Mouse (Mus musculus) E14TG2a.4 (cell line): ENCODE results near the gene Sap30.
"Not testable (repeated sequence)": the region's sequence is repeated elsewhere in the genome, so short reads cannot be mapped to it uniquely, and the experiment has no call there.

Source experiments
- H3K27me3 ChIP-seq: 2 replicates; pipeline ENCODE4 v1.6.1; 2014; ENCODE audit warnings: low read length, control low read depth; ENCODE audit not compliant: insufficient read depth
- H3K36me3 ChIP-seq: 2 replicates; pipeline ENCODE4 v1.6.1; 2014; ENCODE audit warnings: low read length, control low read depth; ENCODE audit not compliant: insufficient read depth
- H3K4me1 ChIP-seq: replicated peaks from 2 replicates; pipeline ENCODE4 v1.6.1; 2014; ENCODE audit warnings: low read depth, low read length, control low read depth
- H3K4me3 ChIP-seq: replicated peaks from 2 replicates; pipeline ENCODE4 v1.5.1; 2014; ENCODE audit warnings: mild to moderate bottlenecking, low read length
- H3K9me3 ChIP-seq: 2 replicates; pipeline ENCODE4 v1.6.1; 2014; ENCODE audit warnings: low read length, control low read depth
- CTCF ChIP-seq: conservative IDR thresholded peaks from 2 replicates; pipeline ENCODE4 v1.5.1; 2014; ENCODE audit warnings: low read length
- NANOG ChIP-seq: IDR thresholded peaks from 2 replicates; pipeline ENCODE4 v1.6.1; 2014; ENCODE audit warnings: borderline replicate concordance, low read length, mixed read lengths
- POU5F1 ChIP-seq: IDR thresholded peaks from 2 replicates; pipeline ENCODE4 v1.6.1; 2014; ENCODE audit warnings: low read length, borderline replicate concordance

Sap30 gene

DNA sequence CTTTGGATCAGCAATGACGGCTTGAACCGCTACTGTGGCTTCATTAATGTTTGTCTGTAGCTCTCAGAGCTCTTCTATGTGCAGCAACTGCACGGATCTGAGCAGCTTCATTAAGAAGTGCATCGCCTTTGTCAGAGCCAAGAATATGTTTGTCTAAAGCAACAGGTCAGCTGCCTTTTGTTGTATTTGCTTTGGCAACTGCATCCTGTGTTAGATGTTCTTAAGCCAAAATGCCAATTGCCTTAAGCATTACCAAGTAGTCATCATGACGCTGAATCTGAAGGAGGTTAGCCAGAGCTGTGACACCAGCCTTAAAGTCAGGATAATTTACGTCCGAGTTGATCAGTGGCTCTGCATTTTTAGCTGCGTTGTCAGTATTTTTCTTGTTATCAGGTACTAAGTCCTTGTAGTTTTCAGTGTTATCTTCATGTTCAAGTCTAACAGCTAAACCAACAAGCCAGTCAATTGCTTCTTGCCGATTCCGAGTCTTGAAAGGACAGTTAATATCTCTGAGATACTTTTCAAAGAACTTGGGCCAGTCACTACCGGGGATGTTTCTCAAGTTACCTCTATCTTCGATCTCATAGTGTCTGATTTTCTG, 32.6 kb upstream of the Sap30 start:
- Histone ChIP-seq H3K4me3 (no peak overlapping the region), H3K4me1 (peaks cover 7% of the 10 kb centered on the region), H3K36me3 (peaks cover 46% of the 10 kb centered on the region), H3K9me3 (peaks cover 8% of the 10 kb centered on the region), H3K27me3 (no peaks in the 10 kb centered on the region)
- no peak for TF ChIP-seq NANOG
- no peak for TF ChIP-seq POU5F1
- TF ChIP-seq CTCF, result no peak

DNA sequence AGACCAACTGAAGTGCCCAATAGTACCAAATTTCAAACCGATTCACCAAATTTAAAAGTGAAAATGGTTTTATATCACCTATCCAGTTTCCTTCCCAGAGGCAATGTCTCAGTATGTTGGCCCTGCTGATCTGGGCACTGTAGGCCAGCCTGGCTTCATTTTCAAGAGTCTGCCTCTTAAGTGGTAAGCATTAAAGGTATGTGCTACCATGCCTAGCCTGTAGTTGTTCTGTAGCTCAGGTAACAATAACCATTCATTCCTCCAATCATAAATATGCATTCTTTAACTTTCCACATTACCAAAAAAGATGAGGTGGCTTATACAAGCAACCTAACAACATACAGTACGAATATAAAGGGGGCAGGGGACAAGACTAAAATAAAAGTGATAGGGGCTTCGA, 30.1 kb upstream of the Sap30 start:
- TF ChIP-seq POU5F1 (no peak), CTCF (no peak), NANOG (no peak)
- Histone ChIP-seq H3K9me3 (no peaks in the 10 kb centered on the region), H3K4me3 (no peak overlapping the region), H3K4me1 (peaks cover 21% of the 10 kb centered on the region), H3K36me3 (peaks cover 62% of the 10 kb centered on the region), H3K27me3 (no peaks in the 10 kb centered on the region)

DNA sequence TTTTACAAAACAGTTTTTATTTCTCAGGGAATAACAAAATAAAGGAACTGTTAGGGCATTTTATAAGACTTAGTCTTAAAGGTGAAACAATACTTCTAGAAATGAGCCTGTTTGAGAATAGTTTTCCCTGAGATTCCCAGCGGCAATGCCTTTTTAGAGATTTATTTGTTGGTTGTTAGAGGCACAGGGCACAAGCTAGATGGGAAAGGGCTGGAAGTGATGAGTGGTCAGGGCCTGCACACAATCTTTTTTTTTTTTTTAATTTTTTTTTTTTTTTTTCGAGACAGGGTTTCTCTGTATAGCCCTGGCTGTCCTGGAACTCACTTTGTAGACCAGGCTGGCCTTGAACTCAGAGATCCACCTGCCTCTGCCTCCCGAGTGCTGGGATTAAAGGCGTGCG, 29.0 kb upstream of the Sap30 start:
- H3K9me3 ChIP-seq, H3K4me3 ChIP-seq, H3K27me3 ChIP-seq: not testable (repeated sequence)
- peaks cover 59% of the 10 kb centered on the region for H3K36me3 ChIP-seq
- H3K4me1 ChIP-seq, result peaks cover 21% of the 10 kb centered on the region

GRCm38 (mm10) chr8:57513178-57513661, 25.6 kb upstream of the Sap30 start:
- H3K9me3 ChIP-seq, result not testable (repeated sequence)
- peaks cover 43% of the 10 kb centered on the region for H3K4me1 ChIP-seq

DNA sequence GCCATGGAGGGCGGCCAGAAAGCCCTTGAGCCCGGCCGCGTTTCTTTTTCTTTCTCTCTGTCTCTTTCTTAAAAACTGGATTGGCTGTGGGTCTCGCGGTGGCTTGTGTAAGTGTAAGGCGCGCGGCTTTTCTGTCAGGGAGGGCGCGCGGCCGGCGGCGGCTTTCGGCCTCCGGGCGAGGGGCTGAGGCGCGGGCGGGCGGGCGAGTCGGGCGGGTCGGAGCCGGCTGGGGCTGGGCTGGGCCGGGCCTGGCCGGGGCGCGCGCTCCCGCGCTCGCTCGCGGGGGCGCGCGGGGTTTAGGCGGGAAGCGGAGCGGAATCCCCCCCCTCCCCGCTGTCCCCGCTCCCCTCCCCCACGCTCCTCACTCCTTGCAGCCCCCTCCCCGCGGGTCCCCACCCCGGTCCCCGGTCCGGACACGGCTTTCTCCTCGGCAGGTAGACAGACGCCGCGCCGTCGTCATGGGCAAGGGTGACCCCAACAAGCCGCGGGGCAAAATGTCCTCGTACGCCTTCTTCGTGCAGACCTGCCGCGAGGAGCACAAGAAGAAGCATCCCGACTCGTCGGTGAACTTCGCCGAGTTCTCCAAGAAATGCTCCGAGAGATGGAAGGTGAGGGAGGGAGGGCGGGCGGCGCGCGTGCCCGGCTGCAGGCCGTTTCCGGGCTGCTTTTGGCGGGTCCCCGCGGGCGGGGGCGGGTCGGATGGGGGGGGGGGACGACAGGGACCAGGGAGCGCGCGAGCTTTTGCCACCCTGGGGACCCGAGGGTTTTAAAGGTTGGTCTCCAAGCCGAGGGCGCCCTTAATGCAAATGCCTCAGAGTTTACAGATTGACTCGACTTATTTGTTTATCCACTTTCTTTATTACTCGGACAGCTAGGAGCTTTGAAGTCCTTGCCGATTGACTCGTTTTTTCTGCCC, 24.7 kb upstream of the Sap30 start:
- no peak for TF ChIP-seq NANOG
- TF ChIP-seq POU5F1, result no peak
- no peak for TF ChIP-seq CTCF
- Histone ChIP-seq H3K36me3 (peaks cover 64% of the 10 kb centered on the region), H3K27me3 (no peaks in the 10 kb centered on the region), H3K9me3 (no peaks in the 10 kb centered on the region), H3K4me3 (peak overlapping the region; percentile 92), H3K4me1 (peaks cover 51% of the 10 kb centered on the region)

More at GRCm38 (mm10) chr8:57513178-57513661, 25.6 kb upstream of the Sap30 start:
- H3K27me3 ChIP-seq, result not testable (repeated sequence)
- Histone ChIP-seq H3K36me3 (peaks cover 64% of the 10 kb centered on the region), H3K4me3 (peak overlapping the region; percentile 92)

DNA sequence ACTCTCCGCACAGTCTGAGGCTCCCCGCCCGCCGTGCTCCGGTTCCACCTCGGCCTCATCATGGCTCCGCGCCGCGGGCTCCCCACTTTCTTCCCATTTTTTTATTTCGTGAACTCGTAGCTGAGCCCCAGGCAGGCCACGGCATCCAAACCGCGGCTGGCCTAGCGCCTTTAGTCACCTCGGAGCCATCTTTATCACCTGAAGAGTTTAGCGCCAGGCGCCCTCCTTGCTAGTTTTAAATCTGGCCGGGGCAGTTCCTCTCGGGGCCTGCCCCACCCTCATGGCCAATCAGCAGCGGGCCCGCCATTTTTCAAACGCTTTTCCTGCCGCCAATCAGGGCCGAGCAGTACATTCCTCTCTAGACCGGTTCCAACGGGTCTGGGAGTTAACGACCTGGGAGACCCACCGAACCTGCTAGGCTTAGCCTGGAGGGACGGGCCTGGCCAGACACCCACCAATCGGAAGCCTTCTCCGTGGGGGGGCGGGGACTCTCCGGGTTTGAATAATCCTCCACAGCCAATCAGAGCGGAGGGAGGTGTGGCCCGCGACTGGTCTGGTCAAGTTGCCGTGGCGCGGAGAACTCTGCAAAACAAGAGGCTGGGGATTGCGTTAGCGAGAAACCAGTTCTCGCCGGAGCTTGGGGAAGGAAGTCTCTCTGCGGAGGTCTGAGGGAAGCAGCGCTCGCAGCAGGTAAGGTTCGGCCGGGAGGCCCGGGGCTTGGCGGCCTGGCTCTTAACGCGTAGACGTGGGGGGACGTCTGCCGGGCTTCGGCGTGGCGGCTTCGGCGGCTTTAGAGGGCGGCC, 23.9 kb upstream of the Sap30 start, which contains the start of gene Hmgb2:
TSS of gene Hmgb2 (plus strand) at position 592 of the 803 bp plus-strand sequence.
- peaks cover 67% of the 10 kb centered on the region for H3K36me3 ChIP-seq
- H3K9me3 ChIP-seq, result no peaks in the 10 kb centered on the region
- peaks cover 59% of the 10 kb centered on the region for H3K4me1 ChIP-seq
- no peaks in the 10 kb centered on the region for H3K27me3 ChIP-seq
- TF ChIP-seq POU5F1 (no peak), NANOG (no peak), CTCF (no peak)
- peak within 1 kb of the TSS; percentile 92 for H3K4me3 ChIP-seq

GRCm38 (mm10) chr8:57510791-57511315, 23.2 kb upstream of the Sap30 start:
- H3K4me3 ChIP-seq, result peak overlapping the region; percentile 82
- no peaks in the 10 kb centered on the region for H3K27me3 ChIP-seq
- H3K9me3 ChIP-seq, result no peaks in the 10 kb centered on the region
- H3K4me1 ChIP-seq, result peaks cover 62% of the 10 kb centered on the region
- peaks cover 67% of the 10 kb centered on the region for H3K36me3 ChIP-seq
- TF ChIP-seq NANOG, result no peak
- no peak for TF ChIP-seq POU5F1
- no peak for TF ChIP-seq CTCF

DNA sequence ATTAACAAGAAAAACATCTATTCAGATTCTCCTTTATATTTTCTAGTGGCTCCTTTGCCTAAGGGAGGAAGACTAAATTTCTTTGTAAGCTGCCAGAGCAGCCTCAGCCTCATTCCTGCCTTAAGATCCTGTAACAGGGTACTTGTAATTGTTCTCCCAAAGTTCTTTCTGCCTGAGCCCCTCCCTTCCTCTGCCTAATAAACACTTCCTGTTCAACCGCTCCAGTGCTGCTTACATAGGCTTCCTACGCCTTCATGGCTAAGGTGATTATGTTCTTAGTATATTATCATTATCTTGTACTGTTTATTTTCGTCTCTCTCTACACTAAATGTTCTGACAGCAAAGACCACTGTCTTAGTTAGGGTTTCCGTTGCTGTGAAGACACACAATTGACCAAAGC, 21.0 kb upstream of the Sap30 start:
- TF ChIP-seq CTCF (no peak), NANOG (no peak), POU5F1 (no peak)
- no peak overlapping the region for H3K4me3 ChIP-seq
- no peaks in the 10 kb centered on the region for H3K27me3 ChIP-seq
- peaks cover 70% of the 10 kb centered on the region for H3K4me1 ChIP-seq
- peaks cover 65% of the 10 kb centered on the region for H3K36me3 ChIP-seq
- H3K9me3 ChIP-seq, result no peaks in the 10 kb centered on the region
